Mouse (Mus musculus): Measurements from ENCODE around the gene Cntln.

DNA sequence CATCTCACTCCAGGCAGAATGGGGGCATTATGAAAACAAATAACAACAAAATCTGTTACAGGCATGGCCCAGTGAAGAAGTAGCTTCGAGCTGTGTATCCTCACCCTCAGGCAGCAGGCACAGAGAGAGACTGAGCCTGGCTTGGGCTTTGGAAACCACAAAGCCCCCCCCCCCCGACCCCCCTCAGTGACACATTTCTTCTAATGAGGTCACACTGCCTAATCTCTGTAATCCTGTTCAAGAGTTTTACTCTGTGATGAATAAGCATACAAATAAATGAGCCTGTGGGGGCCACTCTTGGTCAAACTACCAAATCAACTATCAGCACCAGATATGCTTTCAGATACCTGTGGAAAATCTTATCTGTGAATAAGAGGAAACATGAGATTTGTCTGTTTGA is 177.6 kb downstream of the Cntln start:
- TF ChIP-seq CHD2 (IDR thresholded peaks at IDR 0.05; ENCODE audit: low read depth, low read length) (no peak), ZNF384 (IDR thresholded peaks at IDR 0.05; ENCODE audit: low read depth, low read length) (no peak), HCFC1 (IDR thresholded peaks at IDR 0.05; ENCODE audit: borderline replicate concordance, insufficient read depth, low read length) (no peak)
